Mouse (Mus musculus) cerebellum, adult 2 months (tissue): ENCODE results near the gene Slc39a8.

Source experiments
- CTCF ChIP-seq: fragments of 200-500 bp; IDR thresholded peaks from 2 replicates; pipeline ENCODE4 v1.5.1; 2011; ENCODE audit warnings: low read depth, mild to moderate bottlenecking, control low read depth, low read length, moderate library complexity, borderline replicate concordance; ENCODE audit not compliant: insufficient read depth
- POLR2A ChIP-seq: fragments of 200-500 bp; IDR thresholded peaks from 2 replicates; pipeline ENCODE4 v1.6.1; 2011; ENCODE audit warnings: low read length, control low read depth, borderline replicate concordance; ENCODE audit not compliant: insufficient read depth

- TF ChIP-seq CTCF, result no peak
- TF ChIP-seq POLR2A, result no peak
These were observed 7.4 kb downstream of the Slc39a8 start for GRCm38 (mm10) chr3:135832496-135832895.
